Mouse (Mus musculus): ENCODE data around the gene Rora.

- TF ChIP-seq CTCF (conservative IDR thresholded peaks at IDR 0.05; ENCODE audit: low read length) (no peak), NANOG (IDR thresholded peaks at IDR 0.05; ENCODE audit: borderline replicate concordance, low read length) (no peak), POU5F1 (IDR thresholded peaks at IDR 0.05; ENCODE audit: borderline replicate concordance, low read length) (no peak)
These were observed 79.3 kb downstream of the Rora start for GRCm38 (mm10) chr9:68732929-68733328.

Measured in E14TG2a.4 (cell line).